Mouse (Mus musculus) bone marrow macrophage, adult 2 months (primary cell): ENCODE results near the gene Mnat1.

Source experiments
- CTCF ChIP-seq: IDR thresholded peaks from 2 replicates; pipeline ENCODE4 v1.5.1; 2012; ENCODE audit warnings: low read depth, mild to moderate bottlenecking, low read length, moderate library complexity
- POLR2A ChIP-seq: IDR thresholded peaks from 2 replicates; pipeline ENCODE4 v1.6.1; 2012; ENCODE audit warnings: mild to moderate bottlenecking, low read depth, low read length, borderline replicate concordance

DNA sequence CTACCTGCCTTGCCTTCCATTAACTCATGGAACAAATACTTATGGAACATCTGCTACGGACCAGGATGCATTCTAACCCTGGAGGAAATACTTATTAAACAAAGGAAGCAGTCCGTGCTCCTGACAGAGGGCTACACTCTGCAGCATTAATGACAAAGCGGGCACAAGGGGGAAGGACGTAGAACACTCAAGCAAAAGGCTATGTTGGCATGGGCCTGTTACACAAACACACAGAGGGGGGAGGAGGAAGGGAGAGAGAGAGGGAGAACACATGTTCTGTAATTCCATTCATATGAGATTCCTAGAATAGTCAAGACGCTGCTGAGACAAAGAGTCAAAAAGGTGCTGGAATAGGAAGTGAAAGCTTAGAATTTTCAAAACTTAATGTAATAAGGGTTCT, 35.0 kb upstream of the Mnat1 start:
- TF ChIP-seq CTCF = no peak
- TF ChIP-seq POLR2A = no peak
